Mouse (Mus musculus) T-cell, adult 66 days (primary cell): ENCODE data around the gene Iqub. TPM values are rescaled to one million over a fixed set of nuclear protein-coding genes. Genes with fewer than 3 reads are reported as not detected.

ENCODE experiments used
- total RNA-seq, 2 experiments: library from RNA; stranded (reverse); gene quantifications; 3 replicates in 1 of 2; 4 replicates in 1 of 2; pipeline ENCODE4 v1.2.4; 2023

Iqub gene
- total RNA-seq, result under 1 TPM in 1 of 2 experiments, not detected in 1; 0.15 TPM

DNA sequence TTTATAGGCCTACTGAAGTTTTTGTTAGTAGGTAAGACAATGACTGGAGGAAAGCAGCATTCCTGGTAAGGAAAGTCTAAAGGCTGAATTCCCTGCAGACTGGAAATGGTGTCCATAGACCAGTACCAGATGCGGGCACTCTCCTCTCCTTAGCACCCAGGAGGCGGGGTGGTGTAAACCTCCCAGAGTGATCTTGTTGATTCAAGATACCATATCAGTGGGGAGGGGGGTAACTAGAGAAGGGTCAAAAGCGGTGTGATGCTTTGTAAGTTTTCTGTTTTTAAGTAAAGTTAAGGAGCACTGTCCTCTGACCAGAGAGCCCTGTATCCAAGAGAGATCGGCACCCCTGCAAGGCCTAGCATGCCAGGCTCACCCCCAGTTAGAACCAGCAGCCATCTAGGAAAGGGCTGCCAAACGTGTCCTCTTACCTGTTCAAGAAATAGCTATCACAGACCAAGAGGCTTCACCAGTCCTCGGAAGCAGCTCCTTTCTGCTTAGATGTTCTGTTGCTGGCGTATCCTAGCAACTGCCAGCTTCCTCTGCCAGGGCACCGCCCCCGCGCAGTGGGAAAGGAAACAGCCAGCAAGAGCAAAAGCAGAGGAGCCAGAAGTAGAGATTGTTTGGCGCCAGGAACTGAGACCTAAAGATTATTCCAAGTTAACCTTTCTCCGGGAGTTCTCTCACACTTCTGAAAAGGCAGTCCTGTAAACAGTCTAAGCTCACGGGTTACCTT lies at the start of gene Iqub:
Gene Iqub, minus strand, starts transcription at position 516 of the 733 bp plus-strand sequence.

DNA sequence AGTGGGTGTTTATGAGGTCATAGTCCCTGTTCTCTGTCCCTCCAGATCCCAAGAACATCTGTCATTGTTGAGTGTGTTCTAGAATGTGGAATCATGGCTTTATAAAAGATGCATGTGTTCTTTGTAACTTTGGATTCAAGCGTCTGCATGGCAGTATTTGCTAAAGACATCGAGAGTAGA lies 13.1 kb upstream of the Iqub start, which contains the start of gene Asb15:
Gene Asb15, plus strand, starts transcription at position 81 of the 180 bp plus-strand sequence.

DNA sequence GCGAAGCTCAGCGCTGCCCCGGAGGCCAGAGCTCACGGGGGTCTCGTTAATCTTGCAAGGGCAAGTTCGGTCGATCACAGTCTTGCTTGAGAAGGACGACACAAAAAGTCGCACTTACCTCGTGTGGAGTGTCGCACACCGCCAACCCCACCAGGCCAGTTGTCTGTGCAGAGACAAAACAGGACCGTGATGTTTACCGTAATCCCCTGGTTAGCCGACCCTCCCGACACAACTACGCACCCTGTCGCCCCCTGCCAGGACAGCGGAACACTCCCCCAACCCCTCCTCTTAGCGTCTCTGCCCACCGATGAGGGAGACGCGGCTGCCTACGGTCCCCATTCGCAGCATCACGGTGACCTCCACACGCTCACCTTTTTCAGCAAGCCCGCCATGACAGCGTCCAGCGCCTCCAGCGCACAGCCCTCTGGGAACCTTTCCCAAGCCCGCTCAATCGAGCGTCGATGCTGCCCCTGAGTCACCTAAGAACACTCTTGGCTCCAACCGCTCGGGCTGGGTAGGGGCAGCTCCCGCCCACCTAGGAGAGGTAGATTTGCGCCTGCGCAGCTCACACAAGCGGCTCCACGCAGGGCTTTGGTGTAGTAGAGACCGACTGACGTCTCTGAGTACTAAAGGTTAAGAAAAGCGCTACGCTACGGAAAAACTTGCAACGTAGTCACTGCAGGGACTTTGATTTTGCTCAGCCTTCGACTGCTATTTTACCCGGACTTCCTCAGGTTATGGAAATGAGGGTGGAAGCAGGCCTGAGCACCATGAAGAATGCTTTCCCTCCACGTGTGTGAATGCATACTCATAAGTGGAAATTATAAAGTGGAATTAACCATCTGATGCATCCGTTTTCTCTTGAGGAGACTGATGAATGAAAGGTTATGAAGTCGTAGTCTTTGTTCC lies 12.5 kb upstream of the Iqub start, which contains the start of gene Ndufa5:
Gene Ndufa5, minus strand, starts transcription at position 859 of the 909 bp plus-strand sequence.

Other genes starting within 250 kb of the Iqub start
- gene Ndufa5, start 12.9 kb upstream of the Iqub start, total RNA-seq, result 10 to 100 TPM; 57.5 to 65.0 TPM
- gene Asb15, start 13.1 kb upstream of the Iqub start, total RNA-seq, result not detected
- gene Lmod2, start 82.7 kb upstream of the Iqub start, total RNA-seq, result not detected
- gene Wasl, start 149.9 kb upstream of the Iqub start, total RNA-seq, result 10 to 100 TPM; 48.7 to 54.2 TPM
- gene Hyal6, start 218.2 kb upstream of the Iqub start, total RNA-seq, result not detected
- not detected for gene Hyal4, start 233.3 kb upstream of the Iqub start, total RNA-seq